25 mouse cellular contexts compared by ENCODE assay signal in genomic region chr4:10344147-10344546, GRCm38 (mm10).
"Had no signal": no experiment of that assay in that cellular context is flagged by ENCODE, and none has a peak within 500 bp of the region (broad histone marks: within the 10 kb centered on the region; RNA-seq: fewer than 3 reads in every experiment).

No protein-coding gene starts in this region.

- H3K27me3 ChIP-seq: embryonic facial prominence, embryonic 12.5 days; embryonic facial prominence, embryonic 13.5 days; embryonic facial prominence, embryonic 15.5 days; forebrain, embryonic 12.5 days; forebrain, embryonic 13.5 days; forebrain, embryonic 15.5 days had no signal

- H3K36me3 ChIP-seq: embryonic facial prominence, embryonic 10.5 days; embryonic facial prominence, embryonic 12.5 days; embryonic facial prominence, embryonic 13.5 days; embryonic facial prominence, embryonic 15.5 days; forebrain, embryonic 10.5 days; forebrain, embryonic 12.5 days; forebrain, embryonic 15.5 days had no signal

- H3K9me3 ChIP-seq: embryonic facial prominence, embryonic 10.5 days; embryonic facial prominence, embryonic 12.5 days; embryonic facial prominence, embryonic 13.5 days; embryonic facial prominence, embryonic 15.5 days; forebrain, embryonic 10.5 days; forebrain, embryonic 12.5 days; forebrain, embryonic 13.5 days; forebrain, embryonic 15.5 days had no signal

- H3K4me1 ChIP-seq: embryonic facial prominence, embryonic 10.5 days; embryonic facial prominence, embryonic 12.5 days; embryonic facial prominence, embryonic 13.5 days; embryonic facial prominence, embryonic 15.5 days; forebrain, embryonic 10.5 days; forebrain, embryonic 12.5 days; forebrain, embryonic 13.5 days; forebrain, embryonic 15.5 days had no signal

- H3K27ac ChIP-seq: embryonic facial prominence, embryonic 10.5 days; embryonic facial prominence, embryonic 12.5 days; embryonic facial prominence, embryonic 13.5 days; embryonic facial prominence, embryonic 15.5 days; forebrain, embryonic 10.5 days; forebrain, embryonic 12.5 days; forebrain, embryonic 13.5 days; forebrain, embryonic 15.5 days; gastrocnemius, adult 2 months; heart, adult 2 months had no signal

- DNase-seq: cerebellum, adult 9-10 months; cerebellum, adult 9-11 months; cerebellum, postnatal 10 days; cerebellum, postnatal 14 days; cerebellum, postnatal 25 days; cerebellum, postnatal 36 days; embryo, embryonic 11 days; forebrain, postnatal 0 days; gastrocnemius, adult 2 months; gastrocnemius, postnatal 10 days; gastrocnemius, postnatal 14 days; gastrocnemius, postnatal 25 days; gastrocnemius, postnatal 36 days; heart, adult 11 months; heart, adult 18-20 months; heart, adult 2 months had no signal

- H3K4me3 ChIP-seq: embryonic facial prominence, embryonic 10.5 days; embryonic facial prominence, embryonic 12.5 days; embryonic facial prominence, embryonic 13.5 days; embryonic facial prominence, embryonic 15.5 days; erythroblast, embryonic 14.5 days; forebrain, embryonic 10.5 days; forebrain, embryonic 12.5 days; forebrain, embryonic 13.5 days; forebrain, embryonic 15.5 days; gastrocnemius, adult 2 months; heart, adult 2 months had no signal

- H3K9ac ChIP-seq: embryonic facial prominence, embryonic 12.5 days; embryonic facial prominence, embryonic 13.5 days; embryonic facial prominence, embryonic 15.5 days; forebrain, embryonic 12.5 days; forebrain, embryonic 13.5 days; forebrain, embryonic 15.5 days; forebrain, postnatal 0 days had no signal

- H3K4me2 ChIP-seq: embryonic facial prominence, embryonic 12.5 days; embryonic facial prominence, embryonic 13.5 days; embryonic facial prominence, embryonic 15.5 days; forebrain, embryonic 12.5 days; forebrain, embryonic 13.5 days; forebrain, embryonic 15.5 days had no signal
